Mouse (Mus musculus): ENCODE measurements at regions not wholly inside any gene's neighbourhood (a gene's known extent, or its start where the extent isn't known, plus 50 kb on each side); places are given as distances from the start of the nearest gene placed in this dataset.

DNA sequence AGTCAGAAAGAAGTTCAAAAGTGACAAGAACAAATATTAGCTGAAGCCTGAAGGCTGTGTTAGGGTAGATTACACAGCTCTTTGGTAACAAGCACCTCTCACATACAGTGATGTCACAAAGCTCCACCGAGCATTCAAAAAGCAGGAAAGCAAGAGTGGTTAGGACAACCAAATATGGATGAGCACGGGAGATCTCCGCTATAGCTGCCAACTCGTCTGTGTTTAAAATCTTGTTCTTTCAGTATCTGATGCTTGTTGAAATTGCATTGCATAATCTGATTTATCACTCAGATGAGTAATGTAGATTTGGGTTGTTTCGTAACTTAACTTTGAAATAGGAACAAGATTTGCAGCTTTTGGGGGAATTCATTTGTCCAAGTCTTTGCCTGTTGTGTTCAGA, 652.8 kb downstream of the Bckdhb start:
- H3K4me1 ChIP-seq (replicated peaks; ENCODE audit: control insufficient read depth, insufficient read depth, low read length), result no peaks in the 10 kb centered on the region
- TF ChIP-seq CTCF (IDR thresholded peaks at IDR 0.05; ENCODE audit: low read depth), result no peak
- H3K27me3 ChIP-seq (replicated peaks; ENCODE audit: control insufficient read depth, insufficient read depth, low read length), result no peaks in the 10 kb centered on the region
- ATAC-seq, result no peak
- no peak overlapping the region for H3K4me2 ChIP-seq (replicated peaks; ENCODE audit: low read depth)
- 63% methylated on average over 5 of the region's 5 CpGs for WGBS
- no peaks in the 10 kb centered on the region for H3K36me3 ChIP-seq (ENCODE audit: control insufficient read depth, insufficient read depth)
- no peak overlapping the region for H3K27ac ChIP-seq (ENCODE audit: low read depth, low read length)
- H3K9me3 ChIP-seq (ENCODE audit: control insufficient read depth), result no peaks in the 10 kb centered on the region
- no peak overlapping the region for H3K4me3 ChIP-seq (ENCODE audit: low read depth, low read length)
- H3K9ac ChIP-seq (ENCODE audit: low read depth, low read length), result no peak overlapping the region

DNA sequence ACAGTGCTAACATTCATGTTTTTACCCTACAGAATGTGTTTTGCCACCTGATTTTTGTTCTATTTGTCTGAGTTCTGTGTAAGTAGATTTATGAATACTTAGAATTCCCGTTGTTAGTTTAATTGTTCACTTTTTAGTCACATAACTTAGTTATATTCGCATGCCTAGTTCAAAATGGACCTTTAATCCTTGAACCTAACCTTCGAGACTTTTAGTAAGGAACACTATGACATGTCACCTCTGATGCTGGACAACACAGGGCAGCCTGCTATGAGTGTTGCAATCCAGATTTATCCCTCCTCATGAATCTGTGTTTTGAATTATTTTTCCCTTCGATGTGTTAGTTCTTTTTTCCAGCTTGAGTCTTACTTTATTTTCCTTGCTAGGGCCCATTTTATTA, 662.8 kb downstream of the Bckdhb start:
- Histone ChIP-seq H3K9me3 (ENCODE audit: control insufficient read depth) (no peaks in the 10 kb centered on the region), H3K4me2 (replicated peaks; ENCODE audit: low read depth) (no peak overlapping the region), H3K4me1 (replicated peaks; ENCODE audit: control insufficient read depth, insufficient read depth, low read length) (no peaks in the 10 kb centered on the region), H3K27ac (ENCODE audit: low read depth, low read length) (no peak overlapping the region), H3K9ac (ENCODE audit: low read depth, low read length) (no peak overlapping the region), H3K27me3 (replicated peaks; ENCODE audit: control insufficient read depth, insufficient read depth, low read length) (no peaks in the 10 kb centered on the region), H3K4me3 (ENCODE audit: low read depth, low read length) (no peak overlapping the region), H3K36me3 (ENCODE audit: control insufficient read depth, insufficient read depth) (no peaks in the 10 kb centered on the region)
- WGBS, result 81% methylated on average over 4 of the region's 4 CpGs
- TF ChIP-seq CTCF (IDR thresholded peaks at IDR 0.05; ENCODE audit: low read depth), result no peak
- no peak for ATAC-seq

DNA sequence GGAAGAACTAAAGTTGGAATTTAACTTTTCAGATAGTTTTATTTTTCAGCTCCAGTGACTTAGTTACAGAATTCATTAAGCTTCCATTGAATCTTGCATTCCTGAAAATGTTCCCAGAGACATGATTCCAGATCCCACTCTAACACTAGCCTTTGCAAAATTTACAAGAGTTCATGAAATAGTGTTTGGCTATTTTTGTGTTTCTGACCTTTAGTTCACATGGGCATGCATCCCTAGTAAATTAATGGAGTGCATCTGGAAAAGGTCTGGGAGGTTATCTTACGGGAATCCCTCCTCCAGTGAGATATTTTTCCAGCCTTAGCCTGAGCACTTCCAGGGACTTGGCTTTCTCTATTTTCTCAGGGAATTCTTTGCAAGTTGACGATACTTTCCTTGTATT, 669.8 kb downstream of the Bckdhb start:
- H3K27me3 ChIP-seq (replicated peaks; ENCODE audit: control insufficient read depth, insufficient read depth, low read length), result no peaks in the 10 kb centered on the region
- TF ChIP-seq CTCF (IDR thresholded peaks at IDR 0.05; ENCODE audit: low read depth), result no peak
- ATAC-seq, result no peak
- no peak overlapping the region for H3K4me3 ChIP-seq (ENCODE audit: low read depth, low read length)
- no peaks in the 10 kb centered on the region for H3K36me3 ChIP-seq (ENCODE audit: control insufficient read depth, insufficient read depth)
- H3K27ac ChIP-seq (ENCODE audit: low read depth, low read length), result no peak overlapping the region
- H3K9me3 ChIP-seq (ENCODE audit: control insufficient read depth), result no peaks in the 10 kb centered on the region
- WGBS, result 71% methylated on average over 2 of the region's 2 CpGs
- H3K9ac ChIP-seq (ENCODE audit: low read depth, low read length), result no peak overlapping the region
- no peak overlapping the region for H3K4me2 ChIP-seq (replicated peaks; ENCODE audit: low read depth)
- H3K4me1 ChIP-seq (replicated peaks; ENCODE audit: control insufficient read depth, insufficient read depth, low read length), result no peaks in the 10 kb centered on the region
